Mouse (Mus musculus) forelimb bud, embryonic 11.5 days (tissue): ENCODE data around the gene Prl7c1.
"Not testable (repeated sequence)": the region's sequence is repeated elsewhere in the genome, so short reads cannot be mapped to it uniquely, and the experiment has no call there.

ENCODE experiments used
- DNase-seq: peaks from one replicate; pipeline ENCODE4 v3.0.0-alpha.2; 2012; ENCODE audit warnings: low read depth, low spot score

Prl7c1 gene

DNA sequence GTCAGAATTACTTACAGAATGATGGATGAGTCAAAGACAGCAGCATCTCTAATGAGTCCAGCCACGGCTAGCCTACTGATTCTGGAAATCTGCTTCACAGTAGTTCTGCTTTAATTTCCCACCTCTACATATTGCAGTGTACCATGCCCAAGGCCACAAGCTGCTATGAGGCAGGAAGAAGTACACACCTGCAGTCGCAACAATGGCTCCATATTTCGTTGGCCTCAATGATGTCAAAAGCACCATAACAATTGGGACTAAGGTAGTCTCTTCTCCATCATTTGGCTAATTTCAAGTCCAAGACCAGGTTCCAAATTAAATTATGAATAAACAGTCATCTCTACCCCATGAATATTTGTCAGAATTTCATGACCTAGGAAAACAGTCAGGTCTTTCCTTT is at the start of gene Prl7c1:
Gene Prl7c1 (minus strand): TSS at position 101 of the 400 bp plus-strand sequence.
- not testable (repeated sequence) for DNase-seq

DNA sequence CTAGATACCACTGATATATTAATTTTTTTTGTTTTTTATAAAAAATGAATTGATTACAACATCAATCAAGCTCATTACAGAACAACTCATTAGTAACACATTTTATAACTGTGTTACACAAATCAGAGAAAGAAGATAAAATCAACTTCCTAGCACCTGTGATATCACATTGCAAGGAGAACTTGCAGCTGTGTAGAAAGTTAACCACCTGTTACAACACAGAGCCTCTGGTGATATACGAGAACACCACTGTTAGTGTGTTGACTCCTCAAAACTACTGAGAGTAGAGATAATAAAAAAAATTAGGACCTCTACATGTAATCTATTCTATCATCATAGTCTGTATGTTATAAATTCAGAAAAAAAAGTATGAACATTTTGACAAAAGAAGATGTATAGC is 22.2 kb upstream of the Prl7c1 start:
- no peak for DNase-seq

DNA sequence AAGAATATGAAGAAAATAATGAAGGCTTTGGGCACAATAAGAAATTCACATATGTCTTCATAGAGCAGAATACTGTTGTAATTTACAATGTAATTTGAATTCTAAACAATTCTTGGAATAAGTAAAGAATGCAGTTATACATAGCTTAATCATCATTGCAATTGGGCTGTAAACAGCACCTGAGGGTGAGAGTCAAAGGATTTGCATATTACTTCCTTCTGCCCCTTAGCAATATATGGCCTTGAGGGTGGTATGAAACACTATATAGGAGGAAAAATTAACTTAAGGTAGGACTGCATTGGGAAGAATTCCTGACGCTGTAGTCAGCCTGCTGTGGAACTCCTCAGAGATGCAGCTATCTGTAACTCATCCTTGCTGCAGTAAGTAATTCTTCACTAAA is 20.8 kb upstream of the Prl7c1 start, which contains the start of gene Prl2a1:
Gene Prl2a1 (plus strand): TSS at position 301 of the 400 bp plus-strand sequence.
- no peak for DNase-seq

DNA sequence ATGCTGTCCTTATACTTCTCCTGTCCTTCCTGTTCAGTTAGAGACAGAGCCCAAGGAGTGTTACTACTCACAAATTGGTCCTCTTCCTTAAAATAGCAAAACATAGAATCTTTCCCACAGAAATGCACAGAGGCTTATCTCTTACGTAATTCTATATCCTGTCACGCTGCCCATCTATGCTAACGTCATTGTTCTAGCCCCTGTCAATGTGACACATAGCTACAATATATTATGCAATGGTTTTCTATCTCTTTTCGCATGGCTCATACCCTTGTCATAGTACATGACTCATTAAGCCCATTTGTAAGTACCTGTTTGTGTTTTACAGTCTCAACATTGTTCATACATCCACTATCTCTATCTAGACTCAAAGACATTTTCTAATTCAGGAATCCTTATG is 18.7 kb upstream of the Prl7c1 start:
- DNase-seq: no peak

DNA sequence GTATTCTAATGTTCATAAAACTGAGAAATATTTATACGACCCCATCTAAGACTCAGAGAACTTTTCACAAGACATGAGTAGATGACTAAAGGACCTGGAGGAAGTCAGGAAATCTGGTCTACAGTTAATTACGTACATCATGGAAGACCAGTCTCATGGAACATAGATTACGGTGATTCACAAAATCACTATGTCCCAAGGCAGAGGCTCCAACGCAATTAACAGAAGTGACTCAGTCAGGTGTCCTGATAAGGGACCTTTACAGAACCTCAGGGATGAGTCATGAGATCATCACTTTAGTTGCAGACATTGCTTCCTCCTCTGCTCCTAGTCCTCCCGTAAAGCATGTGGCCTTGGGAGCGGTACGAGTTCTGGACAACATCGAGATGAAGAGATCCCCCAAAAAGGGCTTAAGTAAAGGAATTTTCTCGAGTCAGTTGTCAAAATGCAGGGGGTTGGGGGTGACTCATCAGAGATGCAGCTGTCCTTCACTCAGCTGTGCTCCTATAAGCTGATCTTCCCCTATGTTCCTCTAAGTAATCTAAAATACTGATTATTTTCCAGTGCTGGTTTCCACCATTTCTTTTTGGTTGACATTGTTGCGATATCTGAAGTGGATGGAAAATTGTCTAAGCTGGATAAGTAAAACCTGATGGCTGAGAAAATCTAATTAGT is 46.0 kb downstream of the Prl7c1 start:
- no peak for DNase-seq

DNA sequence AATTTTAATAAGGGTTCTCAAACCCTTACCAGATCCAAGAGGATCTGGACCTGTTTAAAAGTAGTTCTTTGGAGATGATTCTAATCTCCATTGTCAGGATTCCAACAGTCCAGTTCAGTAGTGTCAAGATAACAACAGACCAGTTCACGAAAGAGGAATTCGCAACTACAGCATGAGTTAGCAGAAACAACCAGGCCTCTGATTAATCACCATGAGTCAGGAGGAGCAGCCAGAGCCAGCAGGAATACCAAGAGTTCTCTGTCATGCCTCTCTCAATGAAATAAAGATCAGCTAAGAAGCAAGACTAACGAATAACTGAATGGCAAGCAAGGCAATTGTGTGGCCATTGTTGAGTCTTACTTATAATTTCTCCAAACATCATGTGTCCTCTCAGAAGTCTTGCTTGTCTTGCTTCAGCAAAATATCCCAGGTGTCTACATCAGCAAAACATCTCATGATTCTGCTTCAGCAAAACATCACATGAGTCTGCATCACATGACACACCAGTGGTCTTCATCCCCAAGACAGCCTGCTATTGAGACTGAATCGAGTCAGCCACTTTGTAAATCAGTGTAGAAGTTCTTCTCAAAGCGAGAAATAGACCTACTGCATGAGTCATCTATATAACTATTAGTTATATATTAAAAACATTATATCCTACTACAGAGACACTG is 50.2 kb downstream of the Prl7c1 start:
- DNase-seq: not testable (repeated sequence)

DNA sequence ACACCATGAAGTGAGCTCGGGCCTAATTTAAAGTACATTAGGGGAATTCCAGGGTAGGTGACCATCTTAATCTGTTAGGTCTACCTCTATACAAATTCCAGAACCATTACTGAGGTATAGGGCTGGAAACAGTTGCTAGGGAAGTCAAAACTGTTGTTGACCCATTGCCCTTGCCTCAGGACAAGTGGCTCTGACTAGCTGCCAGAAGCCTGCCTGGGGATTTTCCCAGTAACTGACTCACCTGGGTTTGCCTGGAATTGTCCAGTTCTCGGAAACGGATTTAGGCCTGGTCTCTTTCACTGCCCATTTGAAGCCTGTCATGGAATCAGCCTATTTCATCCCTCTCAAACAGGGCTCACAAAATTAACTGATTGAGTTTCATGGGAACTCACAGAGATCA is 55.5 kb downstream of the Prl7c1 start:
- not testable (repeated sequence) for DNase-seq
